Mouse (Mus musculus) lung, embryonic 16.5 days (tissue): Measurements from ENCODE around the gene Arf3. TPM values are rescaled to one million over a fixed set of nuclear protein-coding genes. Genes with fewer than 3 reads are reported as not detected.

Experiments used
- ATAC-seq: fragments of 200-750 bp; cut with Nextera tagmentation; 2 replicates; pipeline ENCODE4 v1.8.0; 2017; ENCODE audit warnings: low read depth, mild to moderate bottlenecking, moderate library complexity
- H3K27ac ChIP-seq: fragments of 300-500 bp; sonication (generic); 2 replicates; pipeline ENCODE4 v1.5.1; 2014; ENCODE audit warnings: mild to moderate bottlenecking, control low read depth, low read length
- H3K27me3 ChIP-seq: fragments of 300-500 bp; sonication (generic); 2 replicates; pipeline ENCODE4 v1.6.1; 2014; ENCODE audit warnings: low read depth, low read length, mixed read lengths; ENCODE audit not compliant: control insufficient read depth, insufficient read depth
- H3K36me3 ChIP-seq: fragments of 300-500 bp; sonication (generic); 2 replicates; pipeline ENCODE4 v1.6.1; 2014; ENCODE audit warnings: low read length; ENCODE audit not compliant: control insufficient read depth, insufficient read depth
- H3K4me1 ChIP-seq: fragments of 300-500 bp; sonication (generic); replicated peaks from 2 replicates; pipeline ENCODE4 v1.6.1; 2014; ENCODE audit warnings: low read length, mixed read lengths; ENCODE audit not compliant: control insufficient read depth, insufficient read depth
- H3K4me2 ChIP-seq: fragments of 300-500 bp; sonication (generic); 2 replicates; pipeline ENCODE4 v1.6.1; 2014; ENCODE audit warnings: low read depth, low read length, control low read depth
- H3K4me3 ChIP-seq: fragments of 300-500 bp; sonication (generic); 2 replicates; pipeline ENCODE4 v1.5.1; 2014; ENCODE audit warnings: mild to moderate bottlenecking, low read length, control low read depth
- H3K9ac ChIP-seq: fragments of 300-500 bp; sonication (generic); 2 replicates; pipeline ENCODE4 v1.6.1; 2014; ENCODE audit warnings: low read length, control low read depth
- H3K9me3 ChIP-seq: fragments of 300-500 bp; sonication (generic); 2 replicates; pipeline ENCODE4 v1.6.1; 2016; ENCODE audit warnings: low read length; ENCODE audit not compliant: control insufficient read depth
- WGBS: fragments of 180-500 bp; shearing (Covaris S2); extraction: QIAGEN DNeasy Blood & Tissue Kit; methylation state at CpG from one replicate; pipeline ENCODE4 v1.1.7; 2014; 5-methylcytosine and 5-hydroxymethylcytosine counted together
- polyA plus RNA-seq: library from polyadenylated mRNA; unstranded; fragments of >200 nt; fragmentation: Nextera tagmentation; extraction: Ambion mirVana; gene quantifications from 2 replicates; pipeline ENCODE4 v1.2.1, GENCODE M21; 2015

The Arf3 gene
- polyA plus RNA-seq, 1 experiment from 2014 or later: 40.6 TPM

DNA sequence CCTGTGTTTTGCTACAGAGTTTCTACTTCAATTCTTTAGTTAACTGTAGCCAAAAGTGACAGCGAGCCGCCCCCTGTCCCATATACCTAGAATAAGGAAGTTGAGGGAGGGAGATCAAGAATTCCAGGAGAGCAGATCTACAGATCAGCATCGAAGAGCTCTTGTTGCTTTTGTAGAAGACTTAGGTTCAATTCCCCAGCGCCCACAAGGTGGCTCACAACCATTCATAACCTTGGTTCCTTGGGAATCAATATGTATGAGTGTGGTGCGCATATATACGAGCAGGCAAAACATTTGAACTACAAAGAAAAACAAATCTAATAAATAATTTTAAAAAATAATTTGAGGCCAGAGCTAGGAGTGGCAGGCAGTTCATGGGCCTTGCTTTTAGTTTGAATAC is 18.2 kb upstream of the Arf3 start:
- Histone ChIP-seq H3K9me3 (peaks cover 4% of the 10 kb centered on the region), H3K9ac (no peak overlapping the region), H3K27ac (no peak overlapping the region), H3K36me3 (no peaks in the 10 kb centered on the region), H3K27me3 (peaks cover 60% of the 10 kb centered on the region), H3K4me3 (no peak overlapping the region), H3K4me1 (peaks cover 13% of the 10 kb centered on the region), H3K4me2 (no peak overlapping the region)
- WGBS: 35% methylated on average over 6 of the region's 6 CpGs
- no peak for ATAC-seq

DNA sequence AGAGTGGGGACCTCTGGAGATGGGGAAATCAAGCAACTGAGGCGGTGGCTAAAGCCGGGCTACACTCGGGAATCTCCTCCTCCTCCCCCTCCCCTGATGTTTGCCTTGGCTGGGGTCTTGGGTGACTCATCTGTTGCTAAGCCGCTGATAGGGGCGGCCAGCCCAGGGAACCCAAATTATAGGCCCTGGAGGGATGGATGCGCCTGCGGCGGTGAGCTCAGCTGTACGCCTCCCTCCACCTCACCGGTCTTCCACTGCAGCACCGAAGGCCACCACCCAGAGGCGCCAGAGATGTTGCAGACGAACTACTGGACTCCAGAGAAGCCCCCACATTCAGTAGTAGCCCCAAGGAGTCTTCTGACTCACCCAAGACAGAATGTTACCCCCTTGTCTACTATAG is 17.6 kb upstream of the Arf3 start:
- Histone ChIP-seq H3K4me3 (no peak overlapping the region), H3K27me3 (peaks cover 66% of the 10 kb centered on the region), H3K9ac (no peak overlapping the region), H3K36me3 (no peaks in the 10 kb centered on the region), H3K9me3 (no peaks in the 10 kb centered on the region; the same call in 1 of the 2 replicates), H3K4me2 (no peak overlapping the region), H3K4me1 (peaks cover 17% of the 10 kb centered on the region), H3K27ac (no peak overlapping the region)
- WGBS: 3% methylated on average over 11 of the region's 13 CpGs
- ATAC-seq: no peak

DNA sequence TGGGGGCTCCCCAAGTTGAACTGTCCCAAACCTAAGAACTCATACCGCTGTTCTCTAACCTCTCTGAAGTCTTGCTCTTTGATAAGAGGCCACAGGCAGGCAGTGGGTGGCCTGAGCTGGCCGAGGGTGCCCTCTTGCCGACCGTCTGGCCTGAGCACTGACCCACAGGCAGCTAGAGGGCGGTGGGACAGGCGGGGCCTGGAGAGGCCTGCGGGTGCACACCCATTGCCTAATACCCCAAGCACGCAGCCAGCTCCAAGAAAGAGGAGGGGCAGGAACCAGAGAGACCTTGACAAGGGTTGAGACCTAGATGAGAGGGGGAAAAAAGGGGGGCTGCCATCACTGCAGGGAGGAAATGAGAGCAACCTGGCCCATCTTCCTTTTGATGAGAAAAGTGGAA is 17.1 kb upstream of the Arf3 start:
- H3K36me3 ChIP-seq: no peaks in the 10 kb centered on the region
- H3K9ac ChIP-seq: no peak overlapping the region
- no peak for ATAC-seq
- H3K4me1 ChIP-seq: peaks cover 17% of the 10 kb centered on the region
- H3K9me3 ChIP-seq: no peaks in the 10 kb centered on the region
- H3K27me3 ChIP-seq: peaks cover 71% of the 10 kb centered on the region
- WGBS: 3% methylated on average over 8 of the region's 8 CpGs
- H3K4me3 ChIP-seq: no peak overlapping the region
- H3K27ac ChIP-seq: no peak overlapping the region
- H3K4me2 ChIP-seq: no peak overlapping the region

DNA sequence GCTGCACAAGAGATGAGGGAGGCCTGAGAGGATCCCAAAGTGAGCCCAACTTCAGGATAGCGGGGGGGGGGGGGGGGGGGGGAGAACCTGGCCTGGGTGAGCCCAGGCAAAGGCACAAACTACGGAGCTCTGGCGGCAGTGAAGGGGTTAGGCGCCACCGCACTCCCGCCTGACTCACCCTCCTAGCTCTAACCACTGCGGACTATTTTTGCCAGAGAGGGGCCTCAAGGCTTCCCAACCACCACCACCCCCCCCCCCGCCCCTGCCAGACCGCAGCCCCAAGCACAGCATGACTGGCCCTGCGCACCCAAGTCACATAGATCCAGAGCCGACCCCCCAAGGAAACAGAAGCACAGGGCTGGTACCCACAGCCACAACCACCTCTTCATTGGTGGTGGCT is 15.8 kb upstream of the Arf3 start:
- H3K9me3 ChIP-seq: no peaks in the 10 kb centered on the region
- ATAC-seq: no peak
- H3K4me1 ChIP-seq: peaks cover 17% of the 10 kb centered on the region
- H3K4me2 ChIP-seq: no peak overlapping the region
- no peak overlapping the region for H3K27ac ChIP-seq
- 12% methylated on average over 10 of the region's 11 CpGs for WGBS
- no peak overlapping the region for H3K9ac ChIP-seq
- H3K36me3 ChIP-seq: no peaks in the 10 kb centered on the region
- peaks cover 83% of the 10 kb centered on the region for H3K27me3 ChIP-seq
- no peak overlapping the region for H3K4me3 ChIP-seq

DNA sequence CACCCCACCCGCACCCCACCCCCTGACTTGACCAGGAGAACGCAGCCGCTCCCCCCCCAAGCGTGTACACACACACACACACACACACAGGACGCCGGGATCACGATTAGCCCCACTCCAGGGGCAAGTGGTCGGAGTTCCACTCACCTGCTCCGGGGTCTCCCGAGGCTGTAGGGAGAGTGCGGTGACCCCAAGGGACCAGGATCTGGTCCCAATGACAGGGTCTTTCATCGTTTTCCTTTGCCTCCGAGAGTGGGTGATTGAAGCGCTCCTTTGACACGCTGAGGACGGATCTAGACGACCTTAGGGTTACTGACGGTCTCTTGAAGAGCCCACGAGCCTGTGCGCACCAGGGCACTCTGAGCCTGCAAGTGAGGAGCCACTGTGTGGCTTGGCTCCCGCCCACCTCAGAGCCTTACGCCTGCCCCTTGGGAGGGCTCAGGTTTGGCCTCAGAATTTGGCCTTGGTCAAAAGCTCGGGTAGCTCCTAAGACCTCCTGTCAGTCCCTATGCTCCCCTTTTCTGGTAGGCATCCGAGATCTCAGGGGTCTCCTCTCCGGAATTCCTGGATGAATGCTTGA is 15.3 kb upstream of the Arf3 start:
- Histone ChIP-seq H3K27me3 (peaks cover 87% of the 10 kb centered on the region), H3K4me2 (peak overlapping the region; percentile 40), H3K27ac (no peak overlapping the region), H3K9me3 (no peaks in the 10 kb centered on the region), H3K4me1 (peaks cover 17% of the 10 kb centered on the region), H3K36me3 (no peaks in the 10 kb centered on the region), H3K9ac (no peak overlapping the region), H3K4me3 (peak overlapping the region; percentile 10)
- no peak for ATAC-seq
- WGBS: under 1% methylated on average over 21 of the region's 25 CpGs

DNA sequence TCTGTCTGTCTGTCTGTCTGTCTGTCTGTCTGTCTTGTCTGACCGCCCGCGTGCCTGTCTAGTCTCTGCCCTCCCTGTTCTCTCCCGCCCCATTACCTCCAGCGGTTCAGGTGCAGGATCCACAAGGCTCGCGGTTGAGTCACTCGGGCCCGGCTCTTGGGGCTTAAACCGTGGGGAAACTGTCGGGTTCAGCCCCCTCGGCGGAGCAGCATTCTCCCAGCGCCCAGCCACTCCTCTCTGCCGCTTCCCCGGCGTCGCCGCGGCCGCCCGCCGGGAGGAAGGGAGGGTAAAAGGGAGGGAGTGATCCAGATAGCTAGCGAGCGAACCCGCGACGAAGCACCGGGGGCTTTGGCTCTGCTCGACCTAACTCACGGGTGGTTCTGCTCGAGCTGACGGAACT is 14.7 kb upstream of the Arf3 start, which contains the start of gene Wnt10b:
Gene Wnt10b, minus strand, starts transcription at position 389 of the 400 bp plus-strand sequence.
- peak within 1 kb of the TSS; percentile 40 for H3K4me2 ChIP-seq
- H3K27me3 ChIP-seq: peaks cover 88% of the 10 kb centered on the region
- under 1% methylated on average over 31 of the region's 33 CpGs for WGBS
- peaks cover 20% of the 10 kb centered on the region for H3K4me1 ChIP-seq
- no peaks in the 10 kb centered on the region for H3K9me3 ChIP-seq
- no peak within 1 kb of the TSS for H3K9ac ChIP-seq
- no peak for ATAC-seq
- H3K36me3 ChIP-seq: no peaks in the 10 kb centered on the region
- no peak within 1 kb of the TSS for H3K27ac ChIP-seq
- H3K4me3 ChIP-seq: peak within 1 kb of the TSS; percentile 10

DNA sequence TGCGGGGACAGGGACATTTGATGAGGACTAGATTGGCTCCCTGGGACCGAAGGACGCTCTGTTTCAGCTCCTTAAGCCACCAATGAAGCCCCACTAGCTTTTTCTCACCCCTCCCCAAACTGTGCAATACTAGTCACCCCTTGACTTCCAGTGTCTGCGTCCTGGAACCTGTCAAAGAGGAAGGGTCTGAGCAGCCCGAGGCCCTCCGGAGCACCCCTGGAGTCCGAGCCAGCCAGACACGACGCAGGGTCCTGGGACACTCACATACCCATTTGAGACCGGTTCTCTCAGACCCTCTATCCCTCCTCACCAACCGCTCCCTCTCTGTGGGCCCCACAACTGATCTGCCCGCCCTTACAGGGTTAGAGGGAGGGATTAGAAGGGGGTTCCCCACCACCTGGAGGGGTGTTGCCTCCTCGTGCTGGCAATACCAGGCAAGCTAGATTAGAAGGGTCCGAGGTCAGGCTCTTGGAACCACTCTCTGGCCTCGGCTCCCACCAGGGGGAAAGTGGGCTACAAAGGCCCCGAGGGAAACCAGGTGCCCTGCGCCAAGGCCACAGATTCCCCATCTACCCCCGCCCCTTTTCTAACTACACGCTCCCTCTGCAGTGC is 14.1 kb upstream of the Arf3 start:
- Histone ChIP-seq H3K27ac (no peak overlapping the region), H3K4me2 (no peak overlapping the region), H3K9ac (no peak overlapping the region), H3K36me3 (no peaks in the 10 kb centered on the region), H3K4me1 (peaks cover 26% of the 10 kb centered on the region), H3K9me3 (no peaks in the 10 kb centered on the region), H3K4me3 (no peak overlapping the region), H3K27me3 (peaks cover 95% of the 10 kb centered on the region)
- 3% methylated on average over 19 of the region's 19 CpGs for WGBS
- no peak for ATAC-seq

DNA sequence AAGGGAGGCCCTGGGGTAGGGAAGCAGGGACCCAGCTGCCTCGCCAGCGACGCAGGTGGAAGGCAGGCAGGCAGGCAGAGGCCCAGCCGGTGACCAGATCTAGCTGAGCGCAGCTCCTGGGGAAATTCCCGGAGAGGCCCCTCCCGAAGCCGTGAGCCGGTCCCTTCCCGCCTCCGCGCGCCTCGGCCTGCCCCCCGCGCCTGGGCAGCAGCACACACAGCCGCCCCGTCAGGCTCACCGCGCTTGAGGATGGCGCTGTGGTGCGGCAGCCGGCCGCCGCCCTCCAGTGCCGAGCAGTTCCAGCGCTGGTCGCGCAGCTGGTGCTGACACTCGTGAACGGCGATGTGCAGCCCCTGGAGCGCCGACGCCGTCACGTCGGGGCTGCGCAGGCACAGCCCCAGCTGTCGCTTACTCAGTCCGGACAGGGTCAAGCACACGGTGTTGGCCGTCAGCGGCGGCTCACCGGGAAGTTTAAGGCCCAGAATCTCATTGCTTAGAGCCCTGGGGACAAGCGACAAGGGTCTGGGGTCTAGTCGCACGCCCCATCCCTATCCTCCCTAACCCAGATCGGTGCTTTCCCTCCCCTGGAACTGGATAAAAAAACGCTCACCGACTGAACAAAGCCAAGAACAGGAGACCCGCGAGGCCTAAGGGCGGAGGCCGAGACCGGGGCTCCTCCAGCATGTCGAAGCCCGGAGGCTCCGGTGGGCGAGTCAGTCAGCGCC is 13.4 kb upstream of the Arf3 start:
- no peaks in the 10 kb centered on the region for H3K36me3 ChIP-seq
- ATAC-seq: peak; percentile 59
- peak overlapping the region; percentile 19 for H3K4me3 ChIP-seq
- peaks cover 95% of the 10 kb centered on the region for H3K27me3 ChIP-seq
- H3K9ac ChIP-seq: no peak overlapping the region; the same call in 1 of the 2 replicates
- no peak overlapping the region for H3K27ac ChIP-seq
- 3% methylated on average over 52 of the region's 62 CpGs for WGBS
- no peaks in the 10 kb centered on the region for H3K9me3 ChIP-seq
- peaks cover 30% of the 10 kb centered on the region for H3K4me1 ChIP-seq
- H3K4me2 ChIP-seq: peak overlapping the region; percentile 36

DNA sequence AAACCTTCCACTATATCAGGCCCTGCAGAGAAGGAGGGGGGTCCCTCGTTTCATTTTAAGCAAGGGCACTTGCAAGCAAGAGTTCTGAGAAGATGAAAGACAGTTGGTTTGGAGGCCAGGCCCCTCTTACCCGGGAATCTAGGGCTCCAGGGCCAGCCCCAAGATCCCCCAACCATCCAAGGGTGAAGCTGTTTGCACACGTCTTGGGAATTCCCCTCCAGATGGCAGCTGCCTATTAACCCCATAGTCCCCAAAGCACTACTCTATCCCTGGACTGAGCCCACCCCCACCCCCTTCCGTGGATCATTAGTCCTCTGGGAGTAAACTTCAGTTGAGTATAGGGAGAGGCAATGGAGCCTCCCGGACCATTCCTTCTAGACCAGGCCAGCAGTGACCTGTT is 12.5 kb upstream of the Arf3 start:
- 6% methylated on average over 5 of the region's 5 CpGs for WGBS
- no peak overlapping the region for H3K4me2 ChIP-seq
- H3K36me3 ChIP-seq: no peaks in the 10 kb centered on the region
- no peaks in the 10 kb centered on the region for H3K9me3 ChIP-seq
- peaks cover 30% of the 10 kb centered on the region for H3K4me1 ChIP-seq
- no peak overlapping the region for H3K9ac ChIP-seq
- no peak overlapping the region for H3K27ac ChIP-seq
- no peak for ATAC-seq
- no peak overlapping the region for H3K4me3 ChIP-seq
- H3K27me3 ChIP-seq: peaks cover 91% of the 10 kb centered on the region
